Mouse (Mus musculus) heart, adult 2 months (tissue): Measurements from ENCODE around the gene Abhd16b.

Experiments
- CTCF ChIP-seq: fragments of 200-600 bp; IDR thresholded peaks from 2 replicates; pipeline ENCODE4 v1.8.1; 2022; ENCODE audit warnings: antibody characterized with exemption, mild to moderate bottlenecking, moderate library complexity
- EP300 ChIP-seq: fragments of 200-500 bp; IDR thresholded peaks from 2 replicates; pipeline ENCODE4 v1.6.1; 2011; ENCODE audit warnings: low read depth, low read length, control low read depth; ENCODE audit not compliant: insufficient read depth
- POLR2A ChIP-seq: fragments of 200-500 bp; IDR thresholded peaks from 2 replicates; pipeline ENCODE4 v1.6.1; 2011; ENCODE audit warnings: mild to moderate bottlenecking, low read depth, low read length, control low read depth; ENCODE audit not compliant: insufficient read depth

- TF ChIP-seq CTCF (no peak), POLR2A (no peak), EP300 (no peak)
Measured at GRCm38 (mm10) chr2:181509191-181509590, 16.2 kb downstream of the Abhd16b start.
